Mouse (Mus musculus) megakaryocyte, embryonic 14.5 days (primary cell): Measurements from ENCODE around the gene Tubg2.

Source experiments
- FLI1 ChIP-seq: IDR thresholded peaks from 2 replicates; pipeline ENCODE4 v1.6.1; 2012; ENCODE audit warnings: low read length, inconsistent platforms, mixed read lengths
- GATA1 ChIP-seq: IDR thresholded peaks from 3 replicates; pipeline ENCODE4 v1.6.1; 2012; ENCODE audit warnings: mixed read lengths, low read length, inconsistent platforms, borderline replicate concordance

DNA sequence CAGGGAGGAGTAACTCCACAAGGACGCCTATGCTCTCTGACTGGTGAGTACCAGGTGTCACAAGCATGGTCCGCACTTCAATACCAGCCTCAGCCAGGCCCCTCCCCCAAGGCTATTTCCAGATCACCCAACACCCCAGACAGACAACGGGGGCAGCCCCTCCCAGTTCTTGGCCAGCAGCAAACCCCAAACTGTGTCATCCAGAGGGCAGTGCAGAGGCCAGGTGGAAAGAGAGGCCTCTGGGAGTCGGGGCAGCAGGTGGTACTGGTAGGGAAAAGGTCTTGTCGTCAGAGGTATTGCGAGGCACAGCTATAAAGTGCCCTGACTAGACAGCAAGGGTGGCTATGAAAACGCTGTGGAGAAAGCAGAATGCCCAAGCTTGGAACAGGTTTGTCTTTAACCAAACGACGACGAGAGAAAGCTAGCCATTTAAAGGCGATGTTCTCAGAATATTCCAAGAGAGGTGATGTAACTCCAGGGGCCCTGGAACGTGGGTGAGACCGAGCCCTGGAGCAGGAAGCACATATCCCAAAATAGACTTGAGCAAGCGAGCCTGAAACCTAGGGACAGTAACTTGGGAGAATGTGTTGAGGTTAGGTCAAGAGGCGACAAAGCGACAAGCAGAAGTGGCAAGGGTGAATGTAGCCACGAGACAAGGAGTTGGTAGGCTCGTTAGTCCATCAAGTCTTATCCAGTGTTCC lies 25.5 kb upstream of the Tubg2 start:
- TF ChIP-seq GATA1 (no peak), FLI1 (no peak)
